Mouse (Mus musculus): ENCODE measurements around the gene Rnf187. TPM values are rescaled to one million over a fixed set of nuclear protein-coding genes. Genes with fewer than 3 reads are reported as not detected.

Gene Rnf187
- polyA plus RNA-seq, 1 experiment from 2014 or later: 213 TPM

GRCm38 (mm10) chr11:58913776-58914175, 24.9 kb downstream of the Rnf187 start:
- H3K9ac ChIP-seq (ENCODE audit: low read length): no peak overlapping the region
- 55% methylated on average over 1 of the region's 1 CpGs for WGBS
- H3K4me1 ChIP-seq (ENCODE audit: control insufficient read depth in 2 of 2, insufficient read depth in 2 of 2, low read length in 2 of 2): peaks cover 3% of the 10 kb centered on the region in 2 experiments; a peak in 2 of 4 replicates
- no peaks in the 10 kb centered on the region for H3K36me3 ChIP-seq (ENCODE audit: control insufficient read depth, insufficient read depth, low read length)
- H3K4me2 ChIP-seq (ENCODE audit: low read length): 0 out of 2 replicates have a peak overlapping the region, but pooled peaks have one; percentile 69
- no peaks in the 10 kb centered on the region for H3K27me3 ChIP-seq (ENCODE audit: control insufficient read depth, insufficient read depth, low read length)
- H3K9me3 ChIP-seq (ENCODE audit: control insufficient read depth, low read length): no peaks in the 10 kb centered on the region
- H3K27ac ChIP-seq (replicated peaks in 1 of 2; ENCODE audit: control insufficient read depth in 1 of 2, insufficient read depth in 1 of 2, low read depth in 2 of 2, low read length in 2 of 2): no peak overlapping the region
- no peak overlapping the region for H3K4me3 ChIP-seq (ENCODE audit: control insufficient read depth in 1 of 2, insufficient read depth in 1 of 2, low read depth in 1 of 2, low read length in 2 of 2)
- ATAC-seq (ENCODE audit: insufficient number of reproducible peaks, insufficient read depth, low FRiP score, low read depth): no peak

GRCm38 (mm10) chr11:58904838-58905237, 33.9 kb downstream of the Rnf187 start:
- H3K4me2 ChIP-seq (ENCODE audit: low read length): peak overlapping the region; percentile 90; the same call in 1 of the 2 replicates
- H3K9me3 ChIP-seq (ENCODE audit: control insufficient read depth, low read length): no peaks in the 10 kb centered on the region
- 48% methylated on average over 6 of the region's 6 CpGs for WGBS
- H3K9ac ChIP-seq (ENCODE audit: low read length): no peak overlapping the region
- H3K4me1 ChIP-seq (ENCODE audit: control insufficient read depth in 2 of 2, insufficient read depth in 2 of 2, low read length in 2 of 2): peaks cover 2 to 7% of the 10 kb centered on the region in 2 experiments; a peak in 3 of 4 replicates
- no peak overlapping the region for H3K27ac ChIP-seq (replicated peaks in 1 of 2; ENCODE audit: control insufficient read depth in 1 of 2, insufficient read depth in 1 of 2, low read depth in 2 of 2, low read length in 2 of 2)
- H3K36me3 ChIP-seq (ENCODE audit: control insufficient read depth, insufficient read depth, low read length): peaks cover 27% of the 10 kb centered on the region
- ATAC-seq (ENCODE audit: insufficient number of reproducible peaks, insufficient read depth, low FRiP score, low read depth): no peak
- no peaks in the 10 kb centered on the region for H3K27me3 ChIP-seq (ENCODE audit: control insufficient read depth, insufficient read depth, low read length)
- H3K4me3 ChIP-seq (ENCODE audit: control insufficient read depth in 1 of 2, insufficient read depth in 1 of 2, low read depth in 1 of 2, low read length in 2 of 2): no peak overlapping the region

GRCm38 (mm10) chr11:58904410-58904718, 34.4 kb downstream of the Rnf187 start:
- WGBS: 2% methylated on average over 8 of the region's 8 CpGs
- no peaks in the 10 kb centered on the region for H3K9me3 ChIP-seq (ENCODE audit: control insufficient read depth, low read length)
- H3K27ac ChIP-seq (replicated peaks in 1 of 2; ENCODE audit: control insufficient read depth in 1 of 2, insufficient read depth in 1 of 2, low read depth in 2 of 2, low read length in 2 of 2): peak overlapping the region; percentile 66 to 88; a peak in 2 of 4 replicates
- ATAC-seq (ENCODE audit: insufficient number of reproducible peaks, insufficient read depth, low FRiP score, low read depth): no peak
- H3K27me3 ChIP-seq (ENCODE audit: control insufficient read depth, insufficient read depth, low read length): no peaks in the 10 kb centered on the region
- peaks cover 32% of the 10 kb centered on the region for H3K36me3 ChIP-seq (ENCODE audit: control insufficient read depth, insufficient read depth, low read length)
- H3K4me2 ChIP-seq (ENCODE audit: low read length): peak overlapping the region; percentile 90
- peak overlapping the region; percentile 65 to 73 for H3K4me3 ChIP-seq (ENCODE audit: control insufficient read depth in 1 of 2, insufficient read depth in 1 of 2, low read depth in 1 of 2, low read length in 2 of 2)
- H3K9ac ChIP-seq (ENCODE audit: low read length): peak overlapping the region; percentile 82
- H3K4me1 ChIP-seq (ENCODE audit: control insufficient read depth in 2 of 2, insufficient read depth in 2 of 2, low read length in 2 of 2): peaks cover 2 to 7% of the 10 kb centered on the region in 2 experiments; a peak in 3 of 4 replicates

- Histone ChIP-seq H3K36me3 (ENCODE audit: control insufficient read depth, insufficient read depth, low read length) (peaks cover 38% of the 10 kb centered on the region), H3K9ac (ENCODE audit: low read length) (peak within 1 kb of the TSS; percentile 82), H3K4me3 (ENCODE audit: control insufficient read depth in 1 of 2, insufficient read depth in 1 of 2, low read depth in 1 of 2, low read length in 2 of 2) (peak within 1 kb of the TSS; percentile 65 to 73), H3K4me2 (ENCODE audit: low read length) (peak within 1 kb of the TSS; percentile 90), H3K9me3 (ENCODE audit: control insufficient read depth, low read length) (no peaks in the 10 kb centered on the region), H3K27me3 (ENCODE audit: control insufficient read depth, insufficient read depth, low read length) (no peaks in the 10 kb centered on the region), H3K4me1 (ENCODE audit: control insufficient read depth in 2 of 2, insufficient read depth in 2 of 2, low read length in 2 of 2) (peaks cover 2 to 7% of the 10 kb centered on the region in 2 experiments; a peak in 3 of 4 replicates), H3K27ac (replicated peaks in 1 of 2; ENCODE audit: control insufficient read depth in 1 of 2, insufficient read depth in 1 of 2, low read depth in 2 of 2, low read length in 2 of 2) (peak within 1 kb of the TSS; percentile 88 to 90)
- WGBS: under 1% methylated on average over 40 of the region's 40 CpGs
- peak; percentile 93 for ATAC-seq (ENCODE audit: insufficient number of reproducible peaks, insufficient read depth, low FRiP score, low read depth)
Observed at GRCm38 (mm10) chr11:58903511-58904409, 35.0 kb downstream of the Rnf187 start, which contains the start of gene Zfp39. Zfp39 (minus strand) TSS chr11:58904225.

- H3K27me3 ChIP-seq (ENCODE audit: control insufficient read depth, insufficient read depth, low read length): no peaks in the 10 kb centered on the region
- H3K4me3 ChIP-seq (ENCODE audit: control insufficient read depth in 1 of 2, insufficient read depth in 1 of 2, low read depth in 1 of 2, low read length in 2 of 2): no peak overlapping the region
- ATAC-seq (ENCODE audit: insufficient number of reproducible peaks, insufficient read depth, low FRiP score, low read depth): no peak
- H3K9ac ChIP-seq (ENCODE audit: low read length): no peak overlapping the region
- H3K4me2 ChIP-seq (ENCODE audit: low read length): no peak overlapping the region
- peaks cover 57% of the 10 kb centered on the region for H3K36me3 ChIP-seq (ENCODE audit: control insufficient read depth, insufficient read depth, low read length)
- no peak overlapping the region for H3K27ac ChIP-seq (replicated peaks in 1 of 2; ENCODE audit: control insufficient read depth in 1 of 2, insufficient read depth in 1 of 2, low read depth in 2 of 2, low read length in 2 of 2)
- peaks cover 2 to 7% of the 10 kb centered on the region in 2 experiments; a peak in 3 of 4 replicates for H3K4me1 ChIP-seq (ENCODE audit: control insufficient read depth in 2 of 2, insufficient read depth in 2 of 2, low read length in 2 of 2)
- no peaks in the 10 kb centered on the region for H3K9me3 ChIP-seq (ENCODE audit: control insufficient read depth, low read length)
Observed at GRCm38 (mm10) chr11:58901080-58901479, 37.6 kb downstream of the Rnf187 start.

- H3K36me3 ChIP-seq (ENCODE audit: control insufficient read depth, insufficient read depth, low read length): peaks cover 73% of the 10 kb centered on the region
- no peaks in the 10 kb centered on the region for H3K9me3 ChIP-seq (ENCODE audit: control insufficient read depth, low read length)
- no peaks in the 10 kb centered on the region for H3K4me1 ChIP-seq (ENCODE audit: control insufficient read depth in 2 of 2, insufficient read depth in 2 of 2, low read length in 2 of 2)
- no peak overlapping the region for H3K27ac ChIP-seq (replicated peaks in 1 of 2; ENCODE audit: control insufficient read depth in 1 of 2, insufficient read depth in 1 of 2, low read depth in 2 of 2, low read length in 2 of 2)
- 82% methylated on average over 6 of the region's 6 CpGs for WGBS
- no peak for ATAC-seq (ENCODE audit: insufficient number of reproducible peaks, insufficient read depth, low FRiP score, low read depth)
- H3K27me3 ChIP-seq (ENCODE audit: control insufficient read depth, insufficient read depth, low read length): no peaks in the 10 kb centered on the region
- H3K4me3 ChIP-seq (ENCODE audit: control insufficient read depth in 1 of 2, insufficient read depth in 1 of 2, low read depth in 1 of 2, low read length in 2 of 2): no peak overlapping the region
- H3K4me2 ChIP-seq (ENCODE audit: low read length): no peak overlapping the region
- no peak overlapping the region for H3K9ac ChIP-seq (ENCODE audit: low read length)
Observed at GRCm38 (mm10) chr11:58897485-58897884, 41.2 kb downstream of the Rnf187 start.

- Histone ChIP-seq H3K27ac (replicated peaks in 1 of 2; ENCODE audit: control insufficient read depth in 1 of 2, insufficient read depth in 1 of 2, low read depth in 2 of 2, low read length in 2 of 2) (no peak overlapping the region), H3K27me3 (ENCODE audit: control insufficient read depth, insufficient read depth, low read length) (no peaks in the 10 kb centered on the region), H3K9me3 (ENCODE audit: control insufficient read depth, low read length) (no peaks in the 10 kb centered on the region), H3K4me1 (ENCODE audit: control insufficient read depth in 2 of 2, insufficient read depth in 2 of 2, low read length in 2 of 2) (no peaks in the 10 kb centered on the region), H3K4me2 (ENCODE audit: low read length) (no peak overlapping the region), H3K36me3 (ENCODE audit: control insufficient read depth, insufficient read depth, low read length) (peaks cover 72% of the 10 kb centered on the region), H3K9ac (ENCODE audit: low read length) (no peak overlapping the region), H3K4me3 (ENCODE audit: control insufficient read depth in 1 of 2, insufficient read depth in 1 of 2, low read depth in 1 of 2, low read length in 2 of 2) (no peak overlapping the region)
- no peak for ATAC-seq (ENCODE audit: insufficient number of reproducible peaks, insufficient read depth, low FRiP score, low read depth)
- 82% methylated on average over 6 of the region's 6 CpGs for WGBS
Observed at GRCm38 (mm10) chr11:58894456-58894855, 44.3 kb downstream of the Rnf187 start.

All from heart, embryonic 14.5 days (tissue).